Mouse (Mus musculus): ENCODE results near the gene B9d1. TPM values are rescaled to one million over a fixed set of nuclear protein-coding genes. Genes with fewer than 3 reads are reported as not detected.

Gene B9d1
- polyA plus RNA-seq, 1 experiment from 2014 or later, result 13.3 TPM

Other genes starting within 250 kb of the B9d1 start
- gene Aldh3a2, start 237.7 kb upstream of the B9d1 start, polyA plus RNA-seq (2014; fragmentation: Nextera tagmentation; extraction: Ambion mirVana), result 26.1 and 33.5 TPM in 2 replicates
- gene Slc47a2, start 162.3 kb upstream of the B9d1 start, polyA plus RNA-seq (2014; fragmentation: Nextera tagmentation; extraction: Ambion mirVana), result 0.19 TPM in 1 of 2 replicates, not detected in the other
- 20.2 and 23.7 TPM in 2 replicates for gene Slc47a1, start 126.8 kb upstream of the B9d1 start, polyA plus RNA-seq (2014; fragmentation: Nextera tagmentation; extraction: Ambion mirVana)
- gene Rnf112, start 51.0 kb upstream of the B9d1 start, polyA plus RNA-seq (2014; fragmentation: Nextera tagmentation; extraction: Ambion mirVana), result 0.09 TPM in 1 of 2 replicates, not detected in the other
- gene Mfap4, start 19.7 kb upstream of the B9d1 start, polyA plus RNA-seq (2014; fragmentation: Nextera tagmentation; extraction: Ambion mirVana), result 57.6 and 58.4 TPM in 2 replicates
- gene Mapk7, start 10.7 kb upstream of the B9d1 start, polyA plus RNA-seq (2014; fragmentation: Nextera tagmentation; extraction: Ambion mirVana), result 22.3 and 25.8 TPM in 2 replicates
- 23.3 and 23.7 TPM in 2 replicates for gene Epn2, start 74.5 kb downstream of the B9d1 start, polyA plus RNA-seq (2014; fragmentation: Nextera tagmentation; extraction: Ambion mirVana)
- gene Grap, start 148.1 kb downstream of the B9d1 start, polyA plus RNA-seq (2014; fragmentation: Nextera tagmentation; extraction: Ambion mirVana), result 7.3 and 8.9 TPM in 2 replicates
- 1.6 and 2.0 TPM in 2 replicates for gene Fam83g, start 178.9 kb downstream of the B9d1 start, polyA plus RNA-seq (2014; fragmentation: Nextera tagmentation; extraction: Ambion mirVana)
- gene Slc5a10, start 215.7 kb downstream of the B9d1 start, polyA plus RNA-seq (2014; fragmentation: Nextera tagmentation; extraction: Ambion mirVana), result not detected in 2 replicates

Measured in heart, embryonic 11.5 days (tissue).